Mouse (Mus musculus) heart, embryonic 15.5 days (tissue): Measurements from ENCODE around the gene Arfip1. TPM values are rescaled to one million over a fixed set of nuclear protein-coding genes. Genes with fewer than 3 reads are reported as not detected.

ENCODE experiments used
- ATAC-seq: fragments of 200-750 bp; cut with Nextera tagmentation; replicated peaks from 2 replicates; pipeline ENCODE4 v1.8.0; 2017; ENCODE audit warnings: low read depth, moderate TSS enrichment; ENCODE audit not compliant: insufficient number of reproducible peaks, insufficient read depth, low FRiP score
- H3K27ac ChIP-seq: fragments of 300-500 bp; sonication (generic); 2 replicates; pipeline ENCODE4 v1.5.1; 2015; ENCODE audit warnings: mild to moderate bottlenecking, inconsistent platforms
- H3K27me3 ChIP-seq: fragments of 300-500 bp; sonication (generic); 2 replicates; pipeline ENCODE4 v1.6.1; 2015; ENCODE audit warnings: inconsistent platforms
- H3K36me3 ChIP-seq: fragments of 300-500 bp; sonication (generic); 2 replicates; pipeline ENCODE4 v1.6.1; 2015; ENCODE audit warnings: mild to moderate bottlenecking, inconsistent platforms
- H3K4me1 ChIP-seq: fragments of 300-500 bp; sonication (generic); replicated peaks from 2 replicates; pipeline ENCODE4 v1.6.1; 2015; ENCODE audit warnings: inconsistent platforms
- H3K4me2 ChIP-seq: fragments of 300-500 bp; sonication (generic); 2 replicates; pipeline ENCODE4 v1.6.1; 2015; ENCODE audit warnings: inconsistent platforms, mild to moderate bottlenecking, moderate library complexity
- H3K4me3 ChIP-seq: fragments of 300-500 bp; sonication (generic); 2 replicates; pipeline ENCODE4 v1.5.1; 2015; ENCODE audit warnings: mild to moderate bottlenecking, inconsistent platforms
- H3K9ac ChIP-seq: fragments of 300-500 bp; sonication (generic); 2 replicates; pipeline ENCODE4 v1.6.1; 2015; ENCODE audit warnings: mild to moderate bottlenecking, inconsistent platforms
- H3K9me3 ChIP-seq: fragments of 300-500 bp; sonication (generic); replicated peaks from 2 replicates; pipeline ENCODE4 v1.6.1; 2016; ENCODE audit warnings: inconsistent platforms
- WGBS: fragments of 180-500 bp; shearing (Covaris S2); methylation state at CpG from one replicate; pipeline ENCODE4 v1.1.7; 2015; ENCODE audit warnings: mixed read lengths; 5-methylcytosine and 5-hydroxymethylcytosine counted together
- polyA plus RNA-seq: library from polyadenylated mRNA; unstranded; fragments of >200 nt; fragmentation: Nextera tagmentation; extraction: Ambion mirVana; gene quantifications from 2 replicates; pipeline ENCODE4 v1.2.1, GENCODE M21; 2015

Arfip1 gene
- polyA plus RNA-seq, 1 experiment from 2014 or later = 54.0 TPM

- H3K36me3 ChIP-seq = no peaks in the 10 kb centered on the region
- peaks cover 12% of the 10 kb centered on the region for H3K4me1 ChIP-seq
- H3K4me3 ChIP-seq = no peak overlapping the region
- no peak overlapping the region for H3K9ac ChIP-seq
- WGBS = 90% methylated on average over 3 of the region's 3 CpGs
- peaks cover 18% of the 10 kb centered on the region for H3K27me3 ChIP-seq
- no peaks in the 10 kb centered on the region for H3K9me3 ChIP-seq
- ATAC-seq = no peak
- H3K4me2 ChIP-seq = no peak overlapping the region
- no peak overlapping the region for H3K27ac ChIP-seq
Observed at GRCm38 (mm10) chr3:84484891-84485290, 97.5 kb downstream of the Arfip1 start.

GRCm38 (mm10) chr3:84484333-84484732 lies 98.1 kb downstream of the Arfip1 start:
- WGBS = 59% methylated on average over 4 of the region's 4 CpGs
- no peak for ATAC-seq
- no peak overlapping the region for H3K4me2 ChIP-seq

GRCm38 (mm10) chr3:84482121-84482520 lies 100.3 kb downstream of the Arfip1 start:
- Histone ChIP-seq H3K4me3 (no peak overlapping the region), H3K4me2 (no peak overlapping the region), H3K27ac (no peak overlapping the region), H3K4me1 (peaks cover 24% of the 10 kb centered on the region), H3K9ac (no peak overlapping the region), H3K27me3 (peaks cover 44% of the 10 kb centered on the region), H3K9me3 (no peaks in the 10 kb centered on the region), H3K36me3 (no peaks in the 10 kb centered on the region)
- no peak for ATAC-seq
- 89% methylated on average over 6 of the region's 6 CpGs for WGBS

More at GRCm38 (mm10) chr3:84484333-84484732, 98.1 kb downstream of the Arfip1 start:
- no peaks in the 10 kb centered on the region for H3K9me3 ChIP-seq
- H3K36me3 ChIP-seq = no peaks in the 10 kb centered on the region
- peaks cover 21% of the 10 kb centered on the region for H3K27me3 ChIP-seq
- no peak overlapping the region for H3K4me3 ChIP-seq
- H3K27ac ChIP-seq = no peak overlapping the region
- no peak overlapping the region for H3K9ac ChIP-seq
- peaks cover 18% of the 10 kb centered on the region for H3K4me1 ChIP-seq

GRCm38 (mm10) chr3:84481104-84481503 lies 101.3 kb downstream of the Arfip1 start:
- 5% methylated on average over 11 of the region's 11 CpGs for WGBS
- peaks cover 52% of the 10 kb centered on the region for H3K27me3 ChIP-seq
- ATAC-seq = no peak; the same call in 1 of the 2 replicates

GRCm38 (mm10) chr3:84480006-84480897 lies 102.2 kb downstream of the Arfip1 start, which contains the start of gene Fhdc1:
TSS of gene Fhdc1 (minus strand) at chr3:84480429.
- H3K27me3 ChIP-seq = peaks cover 57% of the 10 kb centered on the region
- peak within 1 kb of the TSS; percentile 64 for H3K4me3 ChIP-seq
- peak within 1 kb of the TSS; percentile 58 for H3K9ac ChIP-seq
- H3K4me1 ChIP-seq = peaks cover 24% of the 10 kb centered on the region
- H3K36me3 ChIP-seq = no peaks in the 10 kb centered on the region
- WGBS = under 1% methylated on average over 81 of the region's 82 CpGs
- H3K9me3 ChIP-seq = no peaks in the 10 kb centered on the region
- no peak within 1 kb of the TSS for H3K27ac ChIP-seq
- peak within 1 kb of the TSS; percentile 99 for H3K4me2 ChIP-seq
- peak; percentile 54 for ATAC-seq

More at GRCm38 (mm10) chr3:84481104-84481503, 101.3 kb downstream of the Arfip1 start:
- Histone ChIP-seq H3K4me2 (peak overlapping the region; percentile 99), H3K9me3 (no peaks in the 10 kb centered on the region), H3K4me1 (peaks cover 24% of the 10 kb centered on the region), H3K36me3 (no peaks in the 10 kb centered on the region), H3K27ac (no peak overlapping the region), H3K9ac (peak overlapping the region; percentile 58; the same call in 1 of the 2 replicates), H3K4me3 (peak overlapping the region; percentile 64)

GRCm38 (mm10) chr3:84479293-84480005 lies 103.0 kb downstream of the Arfip1 start:
- Histone ChIP-seq H3K9ac (peak overlapping the region; percentile 58), H3K36me3 (no peaks in the 10 kb centered on the region), H3K9me3 (no peaks in the 10 kb centered on the region), H3K27me3 (peaks cover 61% of the 10 kb centered on the region), H3K4me1 (peaks cover 24% of the 10 kb centered on the region), H3K4me3 (peak overlapping the region; percentile 64), H3K27ac (no peak overlapping the region), H3K4me2 (peak overlapping the region; percentile 99)
- peak; percentile 53 for ATAC-seq
- under 1% methylated on average over 61 of the region's 61 CpGs for WGBS

GRCm38 (mm10) chr3:84478896-84479292 lies 103.5 kb downstream of the Arfip1 start:
- H3K4me3 ChIP-seq = peak overlapping the region; percentile 64
- 0 out of 2 replicates have a peak overlapping the region, but pooled peaks have one; percentile 58 for H3K9ac ChIP-seq
- H3K27ac ChIP-seq = no peak overlapping the region
- no peaks in the 10 kb centered on the region for H3K9me3 ChIP-seq
- WGBS = 9% methylated on average over 12 of the region's 12 CpGs
- H3K27me3 ChIP-seq = peaks cover 67% of the 10 kb centered on the region
- peak overlapping the region; percentile 99 for H3K4me2 ChIP-seq
- H3K36me3 ChIP-seq = no peaks in the 10 kb centered on the region
- H3K4me1 ChIP-seq = peaks cover 24% of the 10 kb centered on the region
- ATAC-seq = no peak

GRCm38 (mm10) chr3:84478195-84478594 lies 104.2 kb downstream of the Arfip1 start:
- no peak overlapping the region for H3K27ac ChIP-seq
- H3K4me3 ChIP-seq = peak overlapping the region; percentile 64; the same call in 1 of the 2 replicates
- H3K27me3 ChIP-seq = peaks cover 69% of the 10 kb centered on the region
- no peaks in the 10 kb centered on the region for H3K36me3 ChIP-seq
- peaks cover 30% of the 10 kb centered on the region for H3K4me1 ChIP-seq
- H3K9me3 ChIP-seq = no peaks in the 10 kb centered on the region
- WGBS = 19% methylated on average over 7 of the region's 7 CpGs
- no peak overlapping the region for H3K4me2 ChIP-seq
- no peak overlapping the region for H3K9ac ChIP-seq
- no peak for ATAC-seq

GRCm38 (mm10) chr3:84477498-84477897 lies 104.9 kb downstream of the Arfip1 start:
- Histone ChIP-seq H3K27me3 (peaks cover 63% of the 10 kb centered on the region), H3K36me3 (no peaks in the 10 kb centered on the region), H3K9ac (no peak overlapping the region), H3K4me2 (no peak overlapping the region), H3K4me1 (peaks cover 37% of the 10 kb centered on the region), H3K4me3 (no peak overlapping the region), H3K9me3 (no peaks in the 10 kb centered on the region), H3K27ac (no peak overlapping the region)
- 83% methylated on average over 1 of the region's 1 CpGs for WGBS
- ATAC-seq = no peak

- no peak overlapping the region for H3K4me2 ChIP-seq
- H3K4me1 ChIP-seq = peaks cover 27% of the 10 kb centered on the region
- WGBS = 85% methylated on average over 12 of the region's 12 CpGs
Observed at GRCm38 (mm10) chr3:84474981-84475775, 107.2 kb downstream of the Arfip1 start.

More at GRCm38 (mm10) chr3:84474981-84475775, 107.2 kb downstream of the Arfip1 start:
- Histone ChIP-seq H3K9ac (no peak overlapping the region), H3K27ac (no peak overlapping the region), H3K4me3 (no peak overlapping the region), H3K27me3 (peaks cover 53% of the 10 kb centered on the region), H3K9me3 (no peaks in the 10 kb centered on the region), H3K36me3 (no peaks in the 10 kb centered on the region)
- no peak for ATAC-seq
